In the genomic region with DNA sequence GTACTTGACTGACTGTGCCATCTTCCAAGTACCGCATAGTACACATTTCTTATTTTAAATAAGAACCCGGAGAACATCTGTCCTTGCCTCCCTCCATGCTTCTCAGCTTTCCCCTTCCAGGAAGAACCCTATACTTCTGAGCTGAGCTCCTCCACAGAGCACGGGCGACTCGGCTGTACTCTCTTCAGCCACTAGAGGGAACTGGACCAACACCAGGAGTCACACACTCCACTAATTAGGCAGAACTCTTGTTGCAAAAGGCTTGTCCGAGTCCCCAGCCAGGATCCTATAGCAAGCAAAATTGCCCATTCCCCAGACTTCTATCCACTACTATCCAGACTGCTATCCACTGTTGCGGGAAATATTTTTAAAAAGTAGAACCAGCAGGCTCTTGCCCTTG, we compare ENCODE assay signal across 8 mouse cellular contexts. TPM values are rescaled to one million over a fixed set of nuclear protein-coding genes. Genes with fewer than 3 reads are reported as not detected.
DNase-seq lines count a peak whose midpoint lies in the region; ATAC-seq lines count a peak whose summit lies in the region.

No protein-coding gene starts in this region.

- H3K4me1 ChIP-seq in heart, embryonic 12.5 days (replicated peaks), result no peaks in the 10 kb centered on the region
- H3K4me1 ChIP-seq in kidney, embryonic 15.5 days, result no peaks in the 10 kb centered on the region

- peaks cover 5% of the 10 kb centered on the region for H3K27me3 ChIP-seq in heart, embryonic 12.5 days (replicated peaks)
- H3K27me3 ChIP-seq in kidney, embryonic 15.5 days, result no peaks in the 10 kb centered on the region

- ATAC-seq in common myeloid progenitor, adult 5-6 weeks (replicated peaks; ENCODE audit: low read depth, poor library complexity, severe bottlenecking), result peak; percentile 92
- peak; percentile 61; the same call in 1 of the 2 replicates for ATAC-seq in heart, embryonic 12.5 days (ENCODE audit: insufficient number of reproducible peaks, low FRiP score)
- ATAC-seq in kidney, embryonic 15.5 days (replicated peaks; ENCODE audit: low FRiP score), result peak; percentile 89

- H3K9ac ChIP-seq in heart, embryonic 12.5 days, result no peak overlapping the region
- no peak overlapping the region for H3K9ac ChIP-seq in kidney, embryonic 15.5 days

- no peak overlapping the region for H3K4me3 ChIP-seq in heart, embryonic 12.5 days
- no peak overlapping the region for H3K4me3 ChIP-seq in kidney, embryonic 15.5 days (replicated peaks)

- 11% methylated on average over 7 of the region's 7 CpGs for WGBS in heart, embryonic 12.5 days
- WGBS in kidney, embryonic 15.5 days, result 11% methylated on average over 7 of the region's 7 CpGs

- no peaks in the 10 kb centered on the region for H3K9me3 ChIP-seq in heart, embryonic 12.5 days (replicated peaks)
- H3K9me3 ChIP-seq in kidney, embryonic 15.5 days (replicated peaks), result no peaks in the 10 kb centered on the region

- peak; percentile 28 for DNase-seq in urinary bladder, postnatal 14 days (ENCODE audit: low spot score)
- DNase-seq in urinary bladder, postnatal 25 days (ENCODE audit: low spot score), result no peak
- DNase-seq in liver, result peak; percentile 24
- peak; percentile 66 for DNase-seq in neural tube, embryonic 10.5 days (ENCODE audit: extremely low spot score, low spot score)
- no peak for DNase-seq in urinary bladder, postnatal 10 days (ENCODE audit: low spot score)

- no peak overlapping the region for H3K27ac ChIP-seq in heart, embryonic 12.5 days (ENCODE audit: poor library complexity, severe bottlenecking)
- no peak overlapping the region for H3K27ac ChIP-seq in kidney, embryonic 15.5 days

- no peaks in the 10 kb centered on the region for H3K36me3 ChIP-seq in heart, embryonic 12.5 days
- no peaks in the 10 kb centered on the region for H3K36me3 ChIP-seq in kidney, embryonic 15.5 days

- H3K4me2 ChIP-seq in heart, embryonic 12.5 days, result no peak overlapping the region
- H3K4me2 ChIP-seq in kidney, embryonic 15.5 days, result no peak overlapping the region

RNA-seq across cellular contexts. Expression of a gene that starts 16.8 kb away (rescaled TPM):
- total RNA-seq in common myeloid progenitor, adult 5-6 weeks (2017), result not detected in 2 replicates
- polyA plus RNA-seq in heart, embryonic 12.5 days (2016; fragmentation: Nextera tagmentation; extraction: Ambion mirVana), result 10.1 TPM in 2 replicates
- 0.85 and 1.5 TPM in 2 replicates for polyA plus RNA-seq in kidney, embryonic 15.5 days (2015; fragmentation: Nextera tagmentation; extraction: Ambion mirVana)

RNA-seq across cellular contexts. Expression of a gene that starts 23.7 kb away (rescaled TPM):
- 17.7 and 32.0 TPM in 2 replicates for total RNA-seq in common myeloid progenitor, adult 5-6 weeks (2017)
- 12.2 and 14.4 TPM in 2 replicates for polyA plus RNA-seq in heart, embryonic 12.5 days (2016; fragmentation: Nextera tagmentation; extraction: Ambion mirVana)
- 18.2 and 19.0 TPM in 2 replicates for polyA plus RNA-seq in kidney, embryonic 15.5 days (2015; fragmentation: Nextera tagmentation; extraction: Ambion mirVana)

Comparison
In these comparisons a context has a peak if more than half of its experiments do, and no peak if none do; other contexts are left out.
1. DNase-seq: peak in urinary bladder, postnatal 14 days (single experiment), liver (single experiment) and neural tube, embryonic 10.5 days (single experiment); none in urinary bladder, postnatal 25 days (single experiment) and urinary bladder, postnatal 10 days (single experiment).
2. Peak in every context shown above with its lines, with median percentiles within 50 percentile points of each other: ATAC-seq.